Mouse (Mus musculus): ENCODE measurements at regions not wholly inside any gene's neighbourhood (a gene's known extent, or its start where the extent isn't known, plus 50 kb on each side); places are given as distances from the start of the nearest gene placed in this dataset.

DNA sequence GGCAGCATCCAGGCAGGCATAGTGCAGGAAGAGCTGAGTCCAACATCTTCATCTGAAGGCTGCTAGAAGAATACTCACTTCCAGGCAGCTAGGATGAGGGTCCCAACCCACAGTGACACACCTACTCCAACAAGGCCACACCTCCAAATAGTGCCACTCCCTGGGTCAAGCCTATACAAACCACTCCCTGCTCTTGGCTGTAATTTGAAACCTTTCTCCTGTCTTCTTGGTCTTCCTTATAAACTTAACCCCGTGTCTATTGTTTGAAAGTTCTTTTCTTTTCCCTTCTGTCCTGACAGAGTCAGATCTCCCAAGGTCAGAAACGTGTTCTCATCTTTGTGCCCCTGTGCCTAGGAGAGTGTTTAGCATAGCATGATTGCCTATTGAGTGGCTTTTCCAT is 311.2 kb downstream of the Adgrl2 start:
- H3K36me3 ChIP-seq (ENCODE audit: control insufficient read depth, insufficient read depth, low read length), result no peaks in the 10 kb centered on the region
- 50% methylated on average over 2 of the region's 2 CpGs for WGBS
- no peaks in the 10 kb centered on the region for H3K27me3 ChIP-seq (ENCODE audit: control insufficient read depth, insufficient read depth, low read length)
- H3K9me3 ChIP-seq (replicated peaks; ENCODE audit: control insufficient read depth, low read length), result no peaks in the 10 kb centered on the region
- no peak overlapping the region for H3K4me2 ChIP-seq (ENCODE audit: low read depth, low read length)
- peaks cover 2% of the 10 kb centered on the region; the same call in 1 of the 2 replicates for H3K4me1 ChIP-seq (ENCODE audit: control insufficient read depth, insufficient read depth, low read length)
- H3K9ac ChIP-seq (ENCODE audit: low read length), result no peak overlapping the region
- no peak for ATAC-seq (ENCODE audit: insufficient read depth, low FRiP score)
- no peak overlapping the region for H3K4me3 ChIP-seq (replicated peaks; ENCODE audit: low read length)
- H3K27ac ChIP-seq (ENCODE audit: low read length), result no peak overlapping the region

DNA sequence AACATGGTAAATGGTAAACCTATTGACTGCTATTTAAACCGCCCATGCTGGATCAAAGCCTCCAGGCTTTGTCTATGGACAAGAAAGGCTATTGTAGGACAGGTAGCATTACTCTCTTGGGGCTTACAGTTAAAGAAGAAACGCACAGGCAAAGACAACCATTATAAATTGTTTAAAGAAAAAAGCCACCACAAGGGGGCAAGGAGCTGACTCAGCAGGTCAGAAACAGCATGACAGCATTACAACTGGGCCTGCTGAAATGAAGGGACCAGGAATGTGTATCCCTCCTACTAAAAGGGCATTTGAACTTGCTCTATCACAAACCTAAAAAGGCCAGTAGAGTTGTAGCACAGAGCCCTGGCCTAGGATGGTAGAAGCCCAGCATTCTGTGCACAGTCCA is 314.3 kb downstream of the Adgrl2 start:
- H3K4me3 ChIP-seq (replicated peaks; ENCODE audit: low read length), result no peak overlapping the region
- no peak overlapping the region for H3K4me2 ChIP-seq (ENCODE audit: low read depth, low read length)
- no peak for ATAC-seq (ENCODE audit: insufficient read depth, low FRiP score)
- no peak overlapping the region for H3K9ac ChIP-seq (ENCODE audit: low read length)
- WGBS, result 73% methylated on average over 2 of the region's 2 CpGs
- no peaks in the 10 kb centered on the region for H3K36me3 ChIP-seq (ENCODE audit: control insufficient read depth, insufficient read depth, low read length)
- H3K27ac ChIP-seq (ENCODE audit: low read length), result no peak overlapping the region
- no peaks in the 10 kb centered on the region for H3K27me3 ChIP-seq (ENCODE audit: control insufficient read depth, insufficient read depth, low read length)
- H3K9me3 ChIP-seq (replicated peaks; ENCODE audit: control insufficient read depth, low read length), result no peaks in the 10 kb centered on the region
- no peaks in the 10 kb centered on the region for H3K4me1 ChIP-seq (ENCODE audit: control insufficient read depth, insufficient read depth, low read length)

DNA sequence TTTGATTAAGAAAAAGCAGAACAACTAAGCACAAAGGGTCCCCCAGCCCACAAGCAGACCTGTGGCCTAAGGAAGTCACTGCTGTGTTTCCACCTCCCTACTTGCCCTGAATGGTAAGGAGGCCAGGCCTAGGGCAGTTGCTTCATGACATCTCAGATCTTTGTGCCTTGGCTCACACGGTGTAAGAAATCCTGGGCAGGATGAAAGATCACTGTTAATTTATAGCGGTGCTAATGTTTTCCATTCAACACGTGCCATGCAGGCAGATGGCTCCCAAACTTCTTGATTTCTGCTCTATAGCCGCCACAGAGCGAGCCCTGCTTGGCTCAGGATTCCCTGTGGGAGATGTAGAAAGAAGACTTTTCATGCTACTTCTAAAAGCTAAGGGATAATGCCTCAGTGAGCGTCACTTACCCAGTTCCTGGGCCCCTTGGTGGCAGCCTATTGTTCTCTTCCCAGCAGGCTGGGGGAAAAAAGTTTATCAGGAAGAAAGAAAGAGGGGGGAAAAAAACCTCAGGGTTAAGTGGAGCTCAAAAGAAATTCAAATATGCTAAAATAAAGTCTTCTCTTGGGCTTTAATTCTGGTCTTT is 327.4 kb downstream of the Adgrl2 start:
- Histone ChIP-seq H3K36me3 (ENCODE audit: control insufficient read depth, insufficient read depth, low read length) (no peaks in the 10 kb centered on the region), H3K27me3 (ENCODE audit: control insufficient read depth, insufficient read depth, low read length) (no peaks in the 10 kb centered on the region), H3K4me3 (replicated peaks; ENCODE audit: low read length) (no peak overlapping the region), H3K9ac (ENCODE audit: low read length) (no peak overlapping the region), H3K9me3 (replicated peaks; ENCODE audit: control insufficient read depth, low read length) (peaks cover 4% of the 10 kb centered on the region), H3K4me2 (ENCODE audit: low read depth, low read length) (no peak overlapping the region), H3K4me1 (ENCODE audit: control insufficient read depth, insufficient read depth, low read length) (no peaks in the 10 kb centered on the region), H3K27ac (ENCODE audit: low read length) (no peak overlapping the region)
- ATAC-seq (ENCODE audit: insufficient read depth, low FRiP score), result no peak
- WGBS, result 38% methylated on average over 6 of the region's 6 CpGs

DNA sequence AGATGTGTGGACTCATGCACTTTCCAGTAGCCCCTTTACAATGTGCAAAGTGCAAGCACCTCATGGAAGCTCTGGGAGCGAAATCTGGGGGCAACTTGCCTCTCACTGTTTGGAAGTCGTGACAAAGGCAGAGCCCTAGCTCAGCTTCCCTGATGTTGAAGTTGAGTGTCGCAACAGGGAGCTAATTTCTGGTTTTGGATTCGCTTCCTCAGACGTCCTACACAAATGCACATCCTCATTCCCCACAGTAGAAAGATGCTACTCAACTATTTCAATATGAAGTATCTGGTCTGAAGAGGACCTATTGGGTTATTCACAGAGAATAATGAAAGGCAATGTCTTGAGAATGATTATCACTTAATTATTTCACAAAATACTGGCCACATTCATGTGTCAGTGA is 331.3 kb downstream of the Adgrl2 start:
- H3K9me3 ChIP-seq (replicated peaks; ENCODE audit: control insufficient read depth, low read length), result no peaks in the 10 kb centered on the region
- WGBS, result 92% methylated on average over 5 of the region's 5 CpGs
- H3K4me3 ChIP-seq (replicated peaks; ENCODE audit: low read length), result no peak overlapping the region
- no peak overlapping the region for H3K4me2 ChIP-seq (ENCODE audit: low read depth, low read length)
- ATAC-seq (ENCODE audit: insufficient read depth, low FRiP score), result no peak
- no peak overlapping the region for H3K27ac ChIP-seq (ENCODE audit: low read length)
- H3K9ac ChIP-seq (ENCODE audit: low read length), result no peak overlapping the region
- H3K36me3 ChIP-seq (ENCODE audit: control insufficient read depth, insufficient read depth, low read length), result no peaks in the 10 kb centered on the region
- no peaks in the 10 kb centered on the region for H3K27me3 ChIP-seq (ENCODE audit: control insufficient read depth, insufficient read depth, low read length)
- H3K4me1 ChIP-seq (ENCODE audit: control insufficient read depth, insufficient read depth, low read length), result no peaks in the 10 kb centered on the region

DNA sequence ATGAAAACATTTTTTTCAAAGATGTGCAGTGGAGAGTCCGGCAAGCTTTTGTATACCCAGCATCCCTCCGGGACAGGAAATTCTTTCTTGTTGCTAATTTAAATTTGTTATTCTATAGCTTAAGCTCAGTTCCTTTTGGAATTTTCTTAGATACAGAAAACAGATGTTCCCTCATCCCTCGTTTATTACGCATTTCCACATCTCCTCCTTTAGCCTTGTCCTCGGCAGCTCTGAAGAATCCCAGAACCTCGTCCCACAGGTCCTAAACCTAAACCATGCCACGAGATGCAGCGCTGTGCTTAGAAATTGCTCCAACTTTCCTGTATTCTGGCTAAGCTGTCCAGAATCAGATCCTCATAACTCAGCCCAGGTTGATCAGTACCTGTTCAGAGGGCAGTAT is 332.0 kb downstream of the Adgrl2 start:
- H3K9me3 ChIP-seq (replicated peaks; ENCODE audit: control insufficient read depth, low read length), result no peaks in the 10 kb centered on the region
- 63% methylated on average over 8 of the region's 8 CpGs for WGBS
- no peak overlapping the region for H3K9ac ChIP-seq (ENCODE audit: low read length)
- no peak overlapping the region for H3K4me3 ChIP-seq (replicated peaks; ENCODE audit: low read length)
- no peak for ATAC-seq (ENCODE audit: insufficient read depth, low FRiP score)
- no peaks in the 10 kb centered on the region for H3K4me1 ChIP-seq (ENCODE audit: control insufficient read depth, insufficient read depth, low read length)
- H3K27ac ChIP-seq (ENCODE audit: low read length), result no peak overlapping the region
- no peaks in the 10 kb centered on the region for H3K27me3 ChIP-seq (ENCODE audit: control insufficient read depth, insufficient read depth, low read length)
- H3K36me3 ChIP-seq (ENCODE audit: control insufficient read depth, insufficient read depth, low read length), result no peaks in the 10 kb centered on the region
- no peak overlapping the region for H3K4me2 ChIP-seq (ENCODE audit: low read depth, low read length)

DNA sequence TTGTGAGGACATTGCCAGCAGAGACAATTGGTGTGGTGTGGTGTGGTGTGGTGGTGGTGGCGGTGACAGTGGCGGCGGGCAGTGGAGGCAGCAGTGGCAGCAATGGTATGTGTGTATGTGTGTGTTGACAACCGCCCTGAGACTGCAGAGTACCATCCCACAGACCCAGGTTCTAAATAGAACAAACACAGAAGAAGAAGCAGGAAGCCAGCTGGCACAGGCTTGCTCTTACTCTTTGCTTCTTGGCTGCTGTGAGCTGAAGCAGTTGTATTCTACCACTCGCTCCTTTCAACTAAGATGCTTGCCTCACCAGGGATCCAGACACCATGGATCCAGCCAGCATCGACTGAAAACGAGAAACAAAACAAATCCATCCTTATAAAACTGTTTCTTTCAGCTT is 334.2 kb downstream of the Adgrl2 start:
- 79% methylated on average over 7 of the region's 7 CpGs for WGBS
- Histone ChIP-seq H3K4me3 (replicated peaks; ENCODE audit: low read length) (no peak overlapping the region), H3K9me3 (replicated peaks; ENCODE audit: control insufficient read depth, low read length) (no peaks in the 10 kb centered on the region), H3K27me3 (ENCODE audit: control insufficient read depth, insufficient read depth, low read length) (no peaks in the 10 kb centered on the region), H3K4me1 (ENCODE audit: control insufficient read depth, insufficient read depth, low read length) (no peaks in the 10 kb centered on the region), H3K27ac (ENCODE audit: low read length) (no peak overlapping the region), H3K4me2 (ENCODE audit: low read depth, low read length) (no peak overlapping the region), H3K9ac (ENCODE audit: low read length) (no peak overlapping the region), H3K36me3 (ENCODE audit: control insufficient read depth, insufficient read depth, low read length) (no peaks in the 10 kb centered on the region)
- no peak for ATAC-seq (ENCODE audit: insufficient read depth, low FRiP score)

DNA sequence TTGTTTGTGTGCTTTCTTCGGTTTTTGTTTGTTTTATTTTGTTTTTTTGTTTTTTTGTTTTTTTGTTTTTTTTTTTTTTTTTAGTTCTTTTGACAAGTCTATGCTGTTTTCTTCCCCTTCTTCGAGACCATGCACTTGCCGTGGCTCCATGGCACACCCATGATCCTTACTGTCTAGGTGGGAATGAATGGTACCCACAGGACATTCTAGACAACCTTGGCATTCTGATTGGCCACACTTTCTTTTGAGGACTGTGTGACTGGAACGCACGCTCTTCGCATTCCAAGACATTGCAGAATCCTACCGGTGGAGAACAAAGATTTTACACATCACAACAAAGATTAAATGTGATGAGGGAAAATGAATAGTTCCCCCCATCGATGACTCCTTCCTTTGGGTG is 340.1 kb downstream of the Adgrl2 start:
- H3K36me3 ChIP-seq (ENCODE audit: control insufficient read depth, insufficient read depth, low read length), result no peaks in the 10 kb centered on the region
- ATAC-seq (ENCODE audit: insufficient read depth, low FRiP score), result no peak
- H3K27ac ChIP-seq (ENCODE audit: low read length), result no peak overlapping the region
- no peak overlapping the region for H3K4me2 ChIP-seq (ENCODE audit: low read depth, low read length)
- no peak overlapping the region for H3K9ac ChIP-seq (ENCODE audit: low read length)
- H3K4me1 ChIP-seq (ENCODE audit: control insufficient read depth, insufficient read depth, low read length), result no peaks in the 10 kb centered on the region
- H3K4me3 ChIP-seq (replicated peaks; ENCODE audit: low read length), result no peak overlapping the region
- no peaks in the 10 kb centered on the region for H3K27me3 ChIP-seq (ENCODE audit: control insufficient read depth, insufficient read depth, low read length)
- 71% methylated on average over 8 of the region's 8 CpGs for WGBS
- H3K9me3 ChIP-seq (replicated peaks; ENCODE audit: control insufficient read depth, low read length), result no peaks in the 10 kb centered on the region

DNA sequence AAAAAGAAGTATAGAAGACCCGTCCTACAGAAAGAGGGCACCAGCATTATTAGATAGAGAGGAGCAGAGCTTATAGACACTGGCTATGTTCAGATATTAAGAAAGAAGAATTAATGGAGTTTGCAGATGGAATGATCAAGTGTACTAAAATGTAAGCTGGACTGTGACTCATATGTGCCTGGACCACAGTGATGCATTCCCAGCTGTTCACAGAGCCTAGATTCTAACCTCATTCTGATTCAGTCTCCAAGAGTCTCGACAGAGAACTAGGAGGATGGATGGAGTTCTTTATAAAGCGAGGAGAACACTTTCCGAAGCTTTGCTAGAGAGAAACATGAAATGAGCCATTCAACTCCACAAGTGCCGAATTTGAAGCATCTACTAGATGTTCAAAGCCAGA is 345.4 kb downstream of the Adgrl2 start:
- Histone ChIP-seq H3K4me3 (replicated peaks; ENCODE audit: low read length) (no peak overlapping the region), H3K36me3 (ENCODE audit: control insufficient read depth, insufficient read depth, low read length) (no peaks in the 10 kb centered on the region), H3K4me2 (ENCODE audit: low read depth, low read length) (no peak overlapping the region), H3K9ac (ENCODE audit: low read length) (no peak overlapping the region), H3K27ac (ENCODE audit: low read length) (no peak overlapping the region), H3K9me3 (replicated peaks; ENCODE audit: control insufficient read depth, low read length) (no peaks in the 10 kb centered on the region), H3K4me1 (ENCODE audit: control insufficient read depth, insufficient read depth, low read length) (no peaks in the 10 kb centered on the region), H3K27me3 (ENCODE audit: control insufficient read depth, insufficient read depth, low read length) (no peaks in the 10 kb centered on the region)
- 87% methylated on average over 5 of the region's 5 CpGs for WGBS
- ATAC-seq (ENCODE audit: insufficient read depth, low FRiP score), result no peak

DNA sequence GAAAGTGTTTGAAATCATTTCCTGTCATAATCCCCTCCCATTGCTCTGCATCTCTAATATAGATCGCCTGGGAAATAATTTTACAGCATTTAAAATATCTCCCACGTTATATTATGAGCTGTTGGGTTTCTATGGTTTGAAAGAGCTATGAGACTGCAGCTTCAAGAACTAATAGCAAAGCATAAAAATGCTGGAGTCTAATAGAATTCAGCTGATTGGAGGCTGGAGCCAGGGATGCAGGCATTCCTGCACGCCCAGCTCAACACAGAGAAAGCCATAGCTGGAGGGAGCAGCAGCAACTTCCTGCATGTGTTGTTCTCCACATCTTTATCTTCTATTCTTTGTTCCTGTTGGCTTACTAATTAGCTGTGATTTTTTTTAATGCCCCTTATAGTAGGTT is 348.8 kb downstream of the Adgrl2 start:
- H3K4me2 ChIP-seq (ENCODE audit: low read depth, low read length), result no peak overlapping the region
- no peaks in the 10 kb centered on the region for H3K27me3 ChIP-seq (ENCODE audit: control insufficient read depth, insufficient read depth, low read length)
- H3K4me1 ChIP-seq (ENCODE audit: control insufficient read depth, insufficient read depth, low read length), result no peaks in the 10 kb centered on the region
- 70% methylated on average over 3 of the region's 3 CpGs for WGBS
- H3K9ac ChIP-seq (ENCODE audit: low read length), result no peak overlapping the region
- no peaks in the 10 kb centered on the region for H3K36me3 ChIP-seq (ENCODE audit: control insufficient read depth, insufficient read depth, low read length)
- H3K27ac ChIP-seq (ENCODE audit: low read length), result no peak overlapping the region
- H3K4me3 ChIP-seq (replicated peaks; ENCODE audit: low read length), result no peak overlapping the region
- no peaks in the 10 kb centered on the region for H3K9me3 ChIP-seq (replicated peaks; ENCODE audit: control insufficient read depth, low read length)
- no peak for ATAC-seq (ENCODE audit: insufficient read depth, low FRiP score)

DNA sequence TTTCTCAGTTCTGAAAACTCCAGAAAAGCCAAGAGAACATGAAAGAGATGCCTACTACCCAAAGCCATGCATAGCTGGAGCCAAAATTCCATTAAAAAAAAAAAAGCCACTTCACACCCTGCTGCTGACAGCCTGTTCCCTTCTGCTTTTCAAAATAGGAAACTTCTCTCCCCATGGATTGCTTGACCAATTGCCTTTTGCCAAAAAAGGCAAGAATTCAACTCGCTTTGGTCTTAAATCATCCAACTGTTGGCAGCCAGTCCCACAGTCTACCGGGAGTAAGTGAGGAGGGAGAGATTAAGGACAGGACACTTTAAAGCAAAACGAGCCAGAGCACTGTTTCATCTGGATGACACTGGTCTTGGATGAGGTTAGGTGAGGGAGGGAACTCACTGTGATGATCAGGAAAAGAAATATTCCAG is 349.7 kb downstream of the Adgrl2 start:
- Histone ChIP-seq H3K4me1 (ENCODE audit: control insufficient read depth, insufficient read depth, low read length) (no peaks in the 10 kb centered on the region), H3K36me3 (ENCODE audit: control insufficient read depth, insufficient read depth, low read length) (no peaks in the 10 kb centered on the region), H3K27ac (ENCODE audit: low read length) (no peak overlapping the region), H3K27me3 (ENCODE audit: control insufficient read depth, insufficient read depth, low read length) (no peaks in the 10 kb centered on the region), H3K9me3 (replicated peaks; ENCODE audit: control insufficient read depth, low read length) (no peaks in the 10 kb centered on the region), H3K4me3 (replicated peaks; ENCODE audit: low read length) (no peak overlapping the region), H3K9ac (ENCODE audit: low read length) (no peak overlapping the region), H3K4me2 (ENCODE audit: low read depth, low read length) (no peak overlapping the region)
- ATAC-seq (ENCODE audit: insufficient read depth, low FRiP score), result peak; percentile 69; the same call in 1 of the 2 replicates
- 30% methylated on average over 3 of the region's 3 CpGs for WGBS
